Mouse (Mus musculus): ENCODE measurements around the gene Ptprg.
"Not testable (repeated sequence)": the region's sequence is repeated elsewhere in the genome, so short reads cannot be mapped to it uniquely, and the experiment has no call there.

Ptprg gene

GRCm38 (mm10) chr14:11731223-11731920 is 178.0 kb downstream of the Ptprg start:
- in situ Hi-C loops (cut with MboI, MseI): no loop called here

GRCm38 (mm10) chr14:11732376-11732775 is 179.0 kb downstream of the Ptprg start:
- in situ Hi-C loops (cut with MboI, MseI): no loop called here

- in situ Hi-C loops (cut with MboI, MseI): no loop called here
Measured at GRCm38 (mm10) chr14:11743726-11744125, 190.4 kb downstream of the Ptprg start.

GRCm38 (mm10) chr14:11752678-11753077 is 199.3 kb downstream of the Ptprg start:
- in situ Hi-C loops (cut with MboI, MseI): no loop called here

- in situ Hi-C loops (cut with MboI, MseI): no loop called here
Measured at GRCm38 (mm10) chr14:11754656-11755055, 201.3 kb downstream of the Ptprg start.

- in situ Hi-C loops (cut with MboI, MseI): no loop called here
Measured at GRCm38 (mm10) chr14:11758185-11758584, 204.9 kb downstream of the Ptprg start.

GRCm38 (mm10) chr14:11759356-11759755 is 206.0 kb downstream of the Ptprg start:
- in situ Hi-C loops (cut with MboI, MseI): no loop called here

- in situ Hi-C loops (cut with MboI, MseI): no loop called here
Measured at GRCm38 (mm10) chr14:11762995-11763394, 209.7 kb downstream of the Ptprg start.

GRCm38 (mm10) chr14:11772736-11773135 is 219.4 kb downstream of the Ptprg start:
- in situ Hi-C loops (cut with MboI, MseI): no loop called here

GRCm38 (mm10) chr14:11774476-11775037 is 221.2 kb downstream of the Ptprg start:
- in situ Hi-C loops (cut with MboI, MseI): no loop called here

GRCm38 (mm10) chr14:11775204-11775603 is 221.9 kb downstream of the Ptprg start:
- in situ Hi-C loops (cut with MboI, MseI): no loop called here

- in situ Hi-C loops (cut with MboI, MseI): no loop called here
Measured at GRCm38 (mm10) chr14:11775951-11776495, 222.7 kb downstream of the Ptprg start.

GRCm38 (mm10) chr14:11776566-11776965 is 223.2 kb downstream of the Ptprg start:
- in situ Hi-C loops (cut with MboI, MseI): no loop called here

- in situ Hi-C loops (cut with MboI, MseI): no loop called here
Measured at GRCm38 (mm10) chr14:11791190-11791589, 237.9 kb downstream of the Ptprg start.

- in situ Hi-C loops (cut with MboI, MseI): no loop called here
Measured at GRCm38 (mm10) chr14:11793847-11794246, 240.5 kb downstream of the Ptprg start.

GRCm38 (mm10) chr14:11802355-11803035 is 249.2 kb downstream of the Ptprg start:
- in situ Hi-C loops (cut with MboI, MseI): no loop called here

- in situ Hi-C loops (cut with MboI, MseI): no loop called here
Measured at GRCm38 (mm10) chr14:11806674-11807073, 253.3 kb downstream of the Ptprg start.

GRCm38 (mm10) chr14:11807465-11807864 is 254.1 kb downstream of the Ptprg start:
- in situ Hi-C loops (cut with MboI, MseI): no loop called here

GRCm38 (mm10) chr14:11811142-11811761 is 257.9 kb downstream of the Ptprg start:
- in situ Hi-C loops (cut with MboI, MseI): no loop called here

GRCm38 (mm10) chr14:11812291-11812690 is 259.0 kb downstream of the Ptprg start:
- in situ Hi-C loops (cut with MboI, MseI): no loop called here

GRCm38 (mm10) chr14:11814811-11815210 is 261.5 kb downstream of the Ptprg start:
- in situ Hi-C loops (cut with MboI, MseI): not testable (repeated sequence)

- in situ Hi-C loops (cut with MboI, MseI): no loop called here
Measured at GRCm38 (mm10) chr14:11817236-11817635, 263.9 kb downstream of the Ptprg start.

Measured in regulatory T cell (primary cell).